Mouse (Mus musculus): Measurements from ENCODE around the gene Gm8947.

GRCm38 (mm10) chr1:151167297-151168047 lies 24.7 kb upstream of the Gm8947 start:
- TF ChIP-seq NANOG (IDR thresholded peaks at IDR 0.05; ENCODE audit: borderline replicate concordance, low read length) (no peak), CTCF (conservative IDR thresholded peaks at IDR 0.05; ENCODE audit: low read length) (no peak), POU5F1 (IDR thresholded peaks at IDR 0.05; ENCODE audit: borderline replicate concordance, low read length) (no peak)
